Mouse (Mus musculus) kidney, adult 2 months (tissue): ENCODE measurements at regions not wholly inside any gene's neighbourhood (a gene's known extent, or its start where the extent isn't known, plus 50 kb on each side); places are given as distances from the start of the nearest gene placed in this dataset.
"Not testable (repeated sequence)": the region's sequence is repeated elsewhere in the genome, so short reads cannot be mapped to it uniquely, and the experiment has no call there.

Experiments
- DNase-seq: peaks from one replicate; pipeline ENCODE4 v3.0.0; 2021
- H3K27ac ChIP-seq: fragments of 200-500 bp; 2 replicates; pipeline ENCODE4 v1.5.1; 2012; ENCODE audit warnings: low read depth, low read length, control low read depth, inconsistent platforms; ENCODE audit not compliant: insufficient read depth
- H3K27me3 ChIP-seq: fragments of 200-500 bp; replicated peaks from 2 replicates; pipeline ENCODE4 v1.6.1; 2012; ENCODE audit warnings: mild to moderate bottlenecking, moderate library complexity, low read length, inconsistent platforms; ENCODE audit not compliant: control insufficient read depth, insufficient read depth
- H3K36me3 ChIP-seq: fragments of 200-500 bp; 2 replicates; pipeline ENCODE4 v1.6.1; 2012; ENCODE audit warnings: mild to moderate bottlenecking, moderate library complexity, low read length, inconsistent platforms; ENCODE audit not compliant: control insufficient read depth, insufficient read depth
- H3K4me1 ChIP-seq: fragments of 200-500 bp; 2 replicates; pipeline ENCODE4 v1.6.1; 2011; ENCODE audit warnings: low read length; ENCODE audit not compliant: control insufficient read depth, insufficient read depth
- H3K4me3 ChIP-seq: fragments of 200-500 bp; 2 replicates; pipeline ENCODE4 v1.5.1; 2011; ENCODE audit warnings: mild to moderate bottlenecking, low read depth, low read length, control low read depth; ENCODE audit not compliant: insufficient read depth
- CTCF ChIP-seq: fragments of 200-500 bp; conservative IDR thresholded peaks from 2 replicates; pipeline ENCODE4 v1.5.1; 2011; ENCODE audit warnings: low read depth, mild to moderate bottlenecking, control low read depth, low read length, moderate library complexity, mixed read lengths; ENCODE audit not compliant: insufficient read depth, insufficient read length
- POLR2A ChIP-seq: fragments of 200-500 bp; IDR thresholded peaks from one replicate; pipeline ENCODE4 v1.6.1; 2011; ENCODE audit warnings: low read depth, low read length, control low read depth
- WGBS: fragments of 180-500 bp; shearing (Covaris S2); methylation state at CpG from one replicate; pipeline ENCODE4 v1.1.7; 2018; 5-methylcytosine and 5-hydroxymethylcytosine counted together

- Histone ChIP-seq H3K36me3 (no peaks in the 10 kb centered on the region), H3K4me3 (no peak overlapping the region), H3K27ac (no peak overlapping the region), H3K27me3 (no peaks in the 10 kb centered on the region), H3K4me1 (no peaks in the 10 kb centered on the region)
- DNase-seq, result no peak
- 70% methylated on average over 6 of the region's 6 CpGs for WGBS
- TF ChIP-seq POLR2A (no peak), CTCF (no peak)
Measured at GRCm38 (mm10) chr14:86315974-86316373, 825.1 kb downstream of the Diaph3 start.

GRCm38 (mm10) chr14:86308949-86309543, 832.0 kb downstream of the Diaph3 start:
- TF ChIP-seq CTCF, result no peak
- TF ChIP-seq POLR2A, result no peak
- DNase-seq, result peak; percentile 43
- Histone ChIP-seq H3K27ac (peak overlapping the region; percentile 27), H3K4me1 (no peaks in the 10 kb centered on the region), H3K36me3 (no peaks in the 10 kb centered on the region), H3K4me3 (no peak overlapping the region), H3K27me3 (no peaks in the 10 kb centered on the region)
- 39% methylated on average over 7 of the region's 7 CpGs for WGBS

- peak; percentile 84 for DNase-seq
- Histone ChIP-seq H3K27me3 (no peaks in the 10 kb centered on the region), H3K36me3 (no peaks in the 10 kb centered on the region), H3K4me1 (no peaks in the 10 kb centered on the region), H3K27ac (peak overlapping the region; percentile 1), H3K4me3 (no peak overlapping the region)
- TF ChIP-seq CTCF (peak; percentile 85), POLR2A (no peak)
- 29% methylated on average over 2 of the region's 2 CpGs for WGBS
Measured at GRCm38 (mm10) chr14:86307806-86308205, 833.2 kb downstream of the Diaph3 start.

- Histone ChIP-seq H3K36me3 (no peaks in the 10 kb centered on the region), H3K4me1 (peaks cover 8% of the 10 kb centered on the region), H3K27ac (no peak overlapping the region), H3K4me3 (no peak overlapping the region), H3K27me3 (no peaks in the 10 kb centered on the region)
- TF ChIP-seq CTCF, result no peak
- no peak for TF ChIP-seq POLR2A
- WGBS, result 65% methylated on average over 5 of the region's 5 CpGs
- peak; percentile 80 for DNase-seq
Measured at GRCm38 (mm10) chr14:86301666-86302065, 839.4 kb downstream of the Diaph3 start.

- Histone ChIP-seq H3K4me3 (no peak overlapping the region), H3K27me3 (no peaks in the 10 kb centered on the region), H3K27ac (no peak overlapping the region), H3K36me3 (no peaks in the 10 kb centered on the region), H3K4me1 (peaks cover 8% of the 10 kb centered on the region)
- 41% methylated on average over 1 of the region's 1 CpGs for WGBS
- TF ChIP-seq CTCF (no peak), POLR2A (no peak)
- DNase-seq, result peak; percentile 62
Measured at GRCm38 (mm10) chr14:86300811-86301210, 840.2 kb downstream of the Diaph3 start.

- TF ChIP-seq CTCF, result no peak
- no peak for TF ChIP-seq POLR2A
- Histone ChIP-seq H3K27ac (no peak overlapping the region), H3K36me3 (no peaks in the 10 kb centered on the region), H3K27me3 (no peaks in the 10 kb centered on the region; the same call in 1 of the 2 replicates), H3K4me1 (peaks cover 11% of the 10 kb centered on the region), H3K4me3 (no peak overlapping the region)
- WGBS, result 23% methylated on average over 2 of the region's 2 CpGs
- DNase-seq, result peak; percentile 82
Measured at GRCm38 (mm10) chr14:86297991-86298390, 843.0 kb downstream of the Diaph3 start.

- not testable (repeated sequence) for DNase-seq, H3K27ac ChIP-seq, H3K4me1 ChIP-seq, H3K4me3 ChIP-seq, H3K27me3 ChIP-seq, H3K36me3 ChIP-seq
- 69% methylated on average over 5 of the region's 5 CpGs for WGBS
Measured at GRCm38 (mm10) chr14:86294606-86295005, 846.4 kb downstream of the Diaph3 start.
